Mouse (Mus musculus) ES-E14 (cell line): ENCODE results near the gene Rabep2.

Experiments
- HCFC1 ChIP-seq: IDR thresholded peaks from 2 replicates; pipeline ENCODE4 v1.6.1; 2012; ENCODE audit warnings: low read length, inconsistent platforms, borderline replicate concordance; ENCODE audit not compliant: insufficient read depth
- MAFK ChIP-seq: IDR thresholded peaks from 2 replicates; pipeline ENCODE4 v1.6.1; 2014; ENCODE audit warnings: mild to moderate bottlenecking, low read depth, low read length, inconsistent platforms; ENCODE audit not compliant: insufficient read depth
- ZC3H11A ChIP-seq: IDR thresholded peaks from 2 replicates; pipeline ENCODE4 v1.6.1; 2012; ENCODE audit warnings: low read depth, mild to moderate bottlenecking, inconsistent platforms, low read length, borderline replicate concordance

DNA sequence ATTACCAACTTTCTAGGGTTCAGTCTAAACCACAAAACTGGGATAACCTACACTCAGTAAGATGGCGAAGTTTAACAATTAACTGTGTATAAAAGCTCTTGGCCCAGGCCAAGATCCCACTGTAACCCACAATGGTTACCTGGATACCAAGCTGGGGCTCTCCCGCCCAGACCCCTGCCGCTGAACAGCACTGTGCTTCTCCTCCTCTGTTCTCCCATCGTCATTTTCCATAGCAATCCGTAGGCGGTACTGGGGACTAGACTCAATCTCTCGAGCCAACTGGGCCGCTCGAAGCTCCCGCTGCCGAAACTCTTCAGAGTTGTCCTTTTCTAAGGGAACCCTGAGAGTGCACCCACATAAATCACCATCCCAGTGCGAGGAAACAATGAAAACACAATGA, 69.4 kb downstream of the Rabep2 start:
- TF ChIP-seq MAFK (no peak), HCFC1 (no peak), ZC3H11A (no peak)
